Mouse (Mus musculus): ENCODE results near the gene Bbip1.
A peak's percentile ranks its signal among the peaks of the same experiment; 100 is the strongest.
"Not testable (repeated sequence)": the region's sequence is repeated elsewhere in the genome, so short reads cannot be mapped to it uniquely, and the experiment has no call there.

Gene Bbip1

GRCm38 (mm10) chr19:53943802-53944785 is at the start of gene Bbip1, which contains the start of gene Shoc2:
Gene Bbip1, minus strand, starts transcription at chr19:53944627.
Gene Shoc2, plus strand, starts transcription at chr19:53944306.
- DNase-seq (ENCODE audit: low spot score) = peak; percentile 86

GRCm38 (mm10) chr19:53993860-53994259 is 49.4 kb upstream of the Bbip1 start:
- DNase-seq (ENCODE audit: low spot score) = no peak

DNA sequence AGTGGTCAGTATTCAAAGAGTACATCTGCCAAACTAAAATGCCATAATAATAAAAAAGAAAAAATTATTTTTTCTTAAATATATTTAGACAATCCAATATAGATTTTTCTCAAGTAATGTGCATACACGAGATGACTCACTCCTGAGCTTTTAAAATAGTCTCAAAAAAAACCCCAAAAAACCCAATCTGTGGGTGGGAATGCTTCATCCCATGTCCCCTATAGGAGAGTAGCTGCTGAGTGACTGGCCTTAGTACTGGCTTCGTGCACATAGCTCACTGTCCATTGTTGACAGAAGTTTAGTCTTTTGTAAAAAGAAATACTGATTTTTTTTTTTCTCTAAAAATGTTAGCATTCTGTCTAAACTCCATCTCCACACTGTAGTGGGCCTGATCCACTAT is 46.1 kb upstream of the Bbip1 start:
- DNase-seq (ENCODE audit: low spot score) = no peak

DNA sequence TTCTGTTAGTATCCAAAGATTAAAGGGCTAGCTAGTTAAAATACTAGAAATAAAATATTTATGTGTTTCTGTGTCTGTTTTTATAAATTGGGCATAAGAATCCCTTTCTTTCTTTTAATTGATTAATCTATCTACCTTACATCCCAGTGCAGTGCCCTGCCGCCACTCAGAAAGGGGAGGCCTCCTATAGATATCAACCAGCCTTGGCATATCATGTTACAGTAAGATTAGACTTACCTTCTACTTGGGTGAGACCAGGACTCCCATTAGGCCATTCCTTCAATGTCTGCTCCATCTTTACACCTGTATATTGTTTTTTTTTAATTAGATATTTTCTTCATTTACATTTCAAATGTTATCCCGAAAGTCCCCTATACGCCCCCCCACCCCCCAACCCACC is 40.2 kb upstream of the Bbip1 start:
- DNase-seq (ENCODE audit: low spot score) = no peak

GRCm38 (mm10) chr19:53983336-53983735 is 38.9 kb upstream of the Bbip1 start:
- no peak for DNase-seq (ENCODE audit: low spot score)

DNA sequence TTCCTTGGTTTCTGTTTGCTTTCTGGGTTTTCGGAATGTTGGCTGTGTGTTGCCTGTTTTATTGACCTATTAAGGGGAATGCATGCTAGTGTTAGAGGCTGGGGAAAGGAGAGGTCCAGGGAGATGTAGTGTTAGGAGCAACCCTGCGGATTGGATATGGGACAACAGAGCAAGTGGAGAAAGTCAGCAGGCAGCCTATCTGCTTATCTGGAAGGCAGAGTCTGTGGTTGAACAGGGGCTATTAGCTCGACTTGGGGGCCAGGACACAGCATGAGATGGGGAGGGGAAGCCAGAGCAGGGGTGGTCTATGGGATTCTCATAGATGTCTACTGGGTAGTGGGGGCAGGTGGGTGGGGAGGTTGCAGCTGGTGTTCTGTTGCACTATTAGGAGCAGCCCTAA is 37.6 kb upstream of the Bbip1 start:
- no peak for DNase-seq (ENCODE audit: low spot score)

GRCm38 (mm10) chr19:53973656-53974055 is 29.2 kb upstream of the Bbip1 start:
- no peak for DNase-seq (ENCODE audit: low spot score)

DNA sequence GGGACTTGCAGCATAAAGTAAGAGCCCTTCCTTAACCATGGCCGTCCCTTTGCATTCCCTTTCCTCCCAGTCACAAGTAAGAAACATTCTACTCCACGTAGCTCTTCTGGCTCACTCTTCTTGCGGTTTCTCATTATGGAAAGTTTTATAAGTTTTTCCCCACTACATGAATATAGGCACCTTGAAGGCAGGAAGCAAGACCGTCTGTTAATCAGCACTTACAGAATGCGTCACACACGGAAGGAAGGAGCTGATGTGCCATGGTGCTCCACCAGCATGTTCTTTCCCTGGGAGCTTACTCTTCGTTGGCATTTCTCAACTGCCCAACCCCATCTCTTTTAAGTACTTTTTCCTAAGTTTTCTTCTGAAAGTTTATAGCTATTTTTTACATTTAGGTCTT is 27.5 kb upstream of the Bbip1 start:
- no peak for DNase-seq (ENCODE audit: low spot score)

DNA sequence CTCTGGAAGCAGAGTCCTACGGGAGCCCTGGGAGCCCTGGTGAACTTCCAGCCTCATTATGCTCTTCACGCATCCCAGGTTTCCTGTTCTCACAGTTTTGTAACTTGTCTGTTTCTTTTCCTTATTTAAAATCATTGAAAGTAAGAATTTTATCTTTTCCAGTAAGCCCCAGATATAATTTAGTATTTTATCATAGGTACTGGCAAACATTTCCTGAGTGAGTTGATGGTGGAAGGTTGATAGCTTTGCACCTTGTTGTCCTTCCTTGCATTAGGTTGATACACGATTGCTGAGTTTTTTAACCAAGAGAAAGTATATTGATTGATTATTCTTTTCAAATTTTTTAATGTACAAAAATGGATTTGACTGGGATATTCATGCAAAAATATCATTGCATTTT is 24.8 kb upstream of the Bbip1 start:
- DNase-seq (ENCODE audit: low spot score) = no peak

- DNase-seq (ENCODE audit: low spot score) = no peak
Observed at GRCm38 (mm10) chr19:53964910-53965633, 20.6 kb upstream of the Bbip1 start.

DNA sequence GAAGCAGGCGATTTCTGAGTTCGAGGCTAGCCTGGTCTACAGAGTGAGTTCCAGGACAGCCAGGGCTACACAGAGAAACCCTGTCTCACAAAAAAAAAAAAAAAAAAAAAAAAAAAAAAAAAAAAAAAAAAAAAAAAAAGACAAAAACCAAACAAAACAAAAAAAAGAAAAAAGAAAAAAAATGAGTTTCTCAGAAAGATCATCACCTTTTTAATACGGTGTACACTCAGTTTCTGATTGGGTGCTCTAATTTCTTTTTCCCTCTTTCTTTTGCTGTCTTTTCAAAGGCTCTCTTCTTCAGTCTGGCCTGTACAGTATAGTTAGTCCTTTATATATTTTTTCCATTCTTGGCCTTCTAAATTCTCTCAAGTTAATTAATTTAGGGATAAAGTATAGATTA is 19.9 kb upstream of the Bbip1 start:
- DNase-seq (ENCODE audit: low spot score) = not testable (repeated sequence)

- DNase-seq (ENCODE audit: low spot score) = no peak
Observed at GRCm38 (mm10) chr19:53962511-53962910, 18.1 kb upstream of the Bbip1 start.

DNA sequence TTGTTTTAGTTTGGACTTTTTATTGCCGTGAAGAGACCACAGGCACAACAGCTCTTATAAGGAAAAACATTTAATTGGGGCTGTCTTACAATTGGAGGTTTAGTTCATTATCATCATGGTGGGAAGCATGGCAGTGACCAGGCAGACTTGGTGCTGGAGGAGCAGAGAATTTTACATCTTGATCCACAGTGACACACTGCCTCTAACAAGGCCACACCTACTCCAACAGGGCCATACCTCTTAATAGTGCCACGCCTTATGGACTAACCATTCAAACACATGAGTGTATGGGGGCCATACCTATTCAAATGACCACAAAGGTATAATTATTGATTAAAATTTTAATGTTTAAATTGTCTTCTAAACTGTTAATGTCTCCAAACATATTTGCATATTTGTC is 13.1 kb upstream of the Bbip1 start:
- no peak for DNase-seq (ENCODE audit: low spot score)

- peak; percentile 27 for DNase-seq (ENCODE audit: low spot score)
Observed at GRCm38 (mm10) chr19:53945171-53946042, 980 bp upstream of the Bbip1 start.

DNA sequence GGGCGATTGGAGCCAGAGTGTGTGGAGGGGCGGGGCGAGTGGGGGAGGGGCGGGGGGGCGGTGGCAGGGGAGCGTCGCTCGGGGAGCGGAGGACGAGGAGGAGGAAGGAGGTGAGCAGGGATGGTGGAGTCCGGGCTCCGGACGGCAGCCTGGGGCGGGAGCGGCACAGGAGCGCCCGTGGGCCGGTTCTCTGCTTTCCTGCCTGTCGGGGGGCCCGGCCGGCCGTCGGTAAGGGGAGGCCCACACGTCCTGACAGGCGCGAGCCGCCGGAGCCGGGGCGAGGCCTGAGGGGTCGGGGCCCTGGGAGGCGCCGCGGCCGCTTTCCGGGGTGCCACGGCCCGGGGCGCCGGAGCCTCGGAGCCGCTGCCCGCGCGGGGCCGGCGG is 351 bp upstream of the Bbip1 start:
- peak; percentile 58 for DNase-seq (ENCODE audit: low spot score)

DNA sequence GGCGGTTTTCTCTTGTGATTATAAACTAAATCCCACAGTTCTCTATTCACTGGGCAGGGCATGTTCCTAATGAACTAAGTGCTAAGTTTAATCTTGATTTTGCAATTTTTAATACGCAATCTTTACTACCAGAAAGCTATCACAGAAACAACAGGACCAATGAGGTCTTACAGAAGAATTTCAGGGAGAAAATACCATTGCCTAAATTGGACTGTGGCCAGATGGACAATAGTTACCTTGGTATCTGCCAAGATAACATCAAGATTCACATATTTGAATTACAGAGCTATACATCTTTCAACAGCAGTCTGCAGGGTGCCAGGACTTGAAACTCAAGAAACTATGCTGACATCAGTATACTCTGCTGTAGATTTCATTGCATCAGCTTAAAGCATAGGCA is 2.1 kb downstream of the Bbip1 start:
- DNase-seq (ENCODE audit: low spot score) = no peak

DNA sequence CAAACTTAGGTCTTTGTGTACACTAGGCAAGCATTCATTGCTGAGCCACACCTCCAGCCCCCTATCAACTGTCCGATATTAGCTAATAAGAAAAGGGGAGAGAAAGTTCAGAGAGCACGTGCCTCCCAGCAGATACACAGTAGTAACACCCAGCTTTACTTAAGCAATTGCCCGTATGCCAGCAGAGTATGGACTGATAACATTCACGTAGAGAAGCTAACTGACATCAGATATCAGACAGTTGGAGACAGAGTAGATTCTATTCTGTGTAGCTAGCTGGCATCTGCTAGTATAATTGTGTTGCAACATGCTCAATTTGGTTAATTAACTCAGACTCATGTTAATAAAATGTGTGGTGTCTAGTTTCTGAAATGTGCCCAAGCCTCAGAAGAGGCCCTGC is 3.3 kb downstream of the Bbip1 start:
- DNase-seq (ENCODE audit: low spot score) = no peak

GRCm38 (mm10) chr19:53939467-53939866 is 5.0 kb downstream of the Bbip1 start:
- no peak for DNase-seq (ENCODE audit: low spot score)

- no peak for DNase-seq (ENCODE audit: low spot score)
Observed at GRCm38 (mm10) chr19:53934046-53934445, 10.4 kb downstream of the Bbip1 start.

DNA sequence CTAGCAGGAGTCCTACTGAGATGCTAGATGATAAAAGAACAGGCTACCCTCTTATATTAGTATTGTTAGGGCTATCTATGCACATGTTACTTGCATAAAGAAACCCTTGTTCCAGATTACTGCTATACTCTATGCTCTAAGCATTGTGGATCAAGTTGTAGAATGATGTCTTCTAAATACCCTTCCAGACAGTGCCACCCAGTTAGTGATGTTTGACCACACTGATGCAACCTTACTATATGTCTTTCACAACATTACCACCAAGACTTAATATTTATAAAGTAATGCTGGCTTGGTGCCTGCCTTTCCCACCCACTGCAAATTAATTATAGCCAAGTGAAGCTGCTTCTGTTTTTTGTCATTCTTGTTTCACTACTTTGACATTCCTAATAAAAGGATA is 11.4 kb downstream of the Bbip1 start:
- DNase-seq (ENCODE audit: low spot score) = no peak

- DNase-seq (ENCODE audit: low spot score) = no peak
Observed at GRCm38 (mm10) chr19:53929218-53929617, 15.2 kb downstream of the Bbip1 start.

- no peak for DNase-seq (ENCODE audit: low spot score)
Observed at GRCm38 (mm10) chr19:53926705-53927104, 17.7 kb downstream of the Bbip1 start.

All from ovary, postnatal 10 days (tissue).